Mouse (Mus musculus): ENCODE measurements around the gene Kirrel3. TPM values are rescaled to one million over a fixed set of nuclear protein-coding genes. Genes with fewer than 3 reads are reported as not detected.

The Kirrel3 gene
- total and polyA plus RNA-seq, 2 experiments from 2014 or later, result 0.29 to 0.42 TPM

DNA sequence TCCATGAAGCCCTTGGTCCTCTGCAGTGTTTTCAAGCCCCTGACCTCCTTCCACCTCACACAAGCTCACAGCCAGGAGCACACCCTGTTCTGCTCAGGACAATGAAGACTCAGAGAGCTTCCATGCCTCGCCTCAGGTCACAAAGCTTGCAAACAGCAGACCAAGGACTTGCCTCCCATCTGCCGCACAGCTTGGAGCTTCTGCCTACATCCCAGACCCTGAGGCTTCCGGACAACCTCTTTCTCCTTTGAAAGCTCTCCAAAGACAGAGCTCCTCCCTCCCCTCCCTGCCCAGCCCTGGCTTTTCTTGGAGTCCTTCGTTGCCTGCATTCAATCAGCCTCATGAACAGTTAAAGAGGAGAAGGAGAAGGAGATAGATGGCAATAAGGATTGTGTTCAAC lies 397.4 kb downstream of the Kirrel3 start:
- no peak for DNase-seq (ENCODE audit: low spot score)
- H3K4me3 ChIP-seq (ENCODE audit: low read depth, low read length), result no peak overlapping the region
- 21% methylated on average over 4 of the region's 4 CpGs for WGBS
- no peak for ATAC-seq (ENCODE audit: insufficient read depth, low read depth)
- no peak for TF ChIP-seq CTCF (IDR thresholded peaks at IDR 0.05; ENCODE audit: low read depth)
- TF ChIP-seq EP300 (IDR thresholded peaks at IDR 0.05; ENCODE audit: low read depth), result no peak
- no peaks in the 10 kb centered on the region for H3K27me3 ChIP-seq (ENCODE audit: control insufficient read depth, insufficient read depth, low read length)
- no peaks in the 10 kb centered on the region for H3K36me3 ChIP-seq (replicated peaks; ENCODE audit: control insufficient read depth, insufficient read depth, low read length)
- no peak overlapping the region for H3K9ac ChIP-seq (replicated peaks; ENCODE audit: low read depth, low read length)
- H3K9me3 ChIP-seq (replicated peaks; ENCODE audit: control insufficient read depth, low read length), result no peaks in the 10 kb centered on the region
- no peak overlapping the region for H3K4me2 ChIP-seq (ENCODE audit: low read depth, low read length)
- no peak overlapping the region for H3K27ac ChIP-seq (ENCODE audit: low read depth)
- H3K4me1 ChIP-seq (ENCODE audit: control insufficient read depth, insufficient read depth), result no peaks in the 10 kb centered on the region

DNA sequence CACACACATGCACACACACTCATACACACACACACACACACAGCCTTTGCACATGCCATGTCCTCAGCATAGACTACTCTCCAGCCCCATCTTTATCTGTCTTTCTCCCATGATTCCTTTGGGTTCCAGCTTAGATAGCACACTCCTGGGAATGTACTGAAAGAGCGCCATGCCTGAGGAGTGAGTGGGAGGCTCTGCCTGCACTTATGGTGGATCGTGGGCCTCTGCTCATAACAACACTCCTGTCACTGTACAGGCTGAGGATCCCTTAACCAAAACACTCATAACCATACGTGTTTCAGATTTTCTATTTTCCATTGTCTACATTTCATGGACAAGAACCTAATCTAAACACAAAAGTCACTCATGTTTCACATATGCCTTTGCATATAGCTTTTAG lies 398.6 kb downstream of the Kirrel3 start:
- ATAC-seq (ENCODE audit: insufficient read depth, low read depth), result no peak
- WGBS, result 62% methylated on average over 3 of the region's 3 CpGs
- TF ChIP-seq CTCF (IDR thresholded peaks at IDR 0.05; ENCODE audit: low read depth), result no peak
- TF ChIP-seq EP300 (IDR thresholded peaks at IDR 0.05; ENCODE audit: low read depth), result no peak

DNA sequence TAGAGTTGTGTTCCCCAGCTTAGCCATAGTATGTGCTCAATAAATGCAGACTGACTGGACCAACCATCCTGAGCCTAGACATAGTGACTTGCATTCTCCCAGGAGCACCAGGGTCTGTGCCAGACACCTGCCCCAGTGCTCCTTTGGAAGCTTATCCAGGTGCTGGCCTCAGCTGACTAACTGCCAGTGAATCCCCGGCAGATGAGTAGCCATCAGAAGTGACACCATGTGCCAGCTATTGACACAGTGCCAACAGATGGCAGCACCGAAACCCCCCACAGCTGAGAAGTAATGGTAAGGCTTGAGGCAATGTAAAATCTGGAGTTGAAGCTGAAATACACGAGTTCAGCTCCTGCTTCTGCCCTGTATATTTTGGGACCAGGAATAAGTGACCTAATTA lies 399.2 kb downstream of the Kirrel3 start:
- 73% methylated on average over 3 of the region's 3 CpGs for WGBS
- Histone ChIP-seq H3K27ac (ENCODE audit: low read depth) (no peak overlapping the region), H3K9me3 (replicated peaks; ENCODE audit: control insufficient read depth, low read length) (no peaks in the 10 kb centered on the region), H3K36me3 (replicated peaks; ENCODE audit: control insufficient read depth, insufficient read depth, low read length) (no peaks in the 10 kb centered on the region), H3K9ac (replicated peaks; ENCODE audit: low read depth, low read length) (no peak overlapping the region), H3K27me3 (ENCODE audit: control insufficient read depth, insufficient read depth, low read length) (no peaks in the 10 kb centered on the region), H3K4me3 (ENCODE audit: low read depth, low read length) (no peak overlapping the region), H3K4me1 (ENCODE audit: control insufficient read depth, insufficient read depth) (no peaks in the 10 kb centered on the region), H3K4me2 (ENCODE audit: low read depth, low read length) (no peak overlapping the region)
- TF ChIP-seq EP300 (IDR thresholded peaks at IDR 0.05; ENCODE audit: low read depth), result no peak
- TF ChIP-seq CTCF (IDR thresholded peaks at IDR 0.05; ENCODE audit: low read depth), result no peak
- DNase-seq (ENCODE audit: low spot score), result no peak
- no peak for ATAC-seq (ENCODE audit: insufficient read depth, low read depth)

More for the DNA sequence above, 398.6 kb downstream of the Kirrel3 start:
- Histone ChIP-seq H3K9ac (replicated peaks; ENCODE audit: low read depth, low read length) (no peak overlapping the region), H3K9me3 (replicated peaks; ENCODE audit: control insufficient read depth, low read length) (no peaks in the 10 kb centered on the region), H3K4me3 (ENCODE audit: low read depth, low read length) (no peak overlapping the region), H3K27me3 (ENCODE audit: control insufficient read depth, insufficient read depth, low read length) (no peaks in the 10 kb centered on the region), H3K27ac (ENCODE audit: low read depth) (no peak overlapping the region), H3K36me3 (replicated peaks; ENCODE audit: control insufficient read depth, insufficient read depth, low read length) (no peaks in the 10 kb centered on the region), H3K4me1 (ENCODE audit: control insufficient read depth, insufficient read depth) (no peaks in the 10 kb centered on the region), H3K4me2 (ENCODE audit: low read depth, low read length) (no peak overlapping the region)
- DNase-seq (ENCODE audit: low spot score), result no peak

DNA sequence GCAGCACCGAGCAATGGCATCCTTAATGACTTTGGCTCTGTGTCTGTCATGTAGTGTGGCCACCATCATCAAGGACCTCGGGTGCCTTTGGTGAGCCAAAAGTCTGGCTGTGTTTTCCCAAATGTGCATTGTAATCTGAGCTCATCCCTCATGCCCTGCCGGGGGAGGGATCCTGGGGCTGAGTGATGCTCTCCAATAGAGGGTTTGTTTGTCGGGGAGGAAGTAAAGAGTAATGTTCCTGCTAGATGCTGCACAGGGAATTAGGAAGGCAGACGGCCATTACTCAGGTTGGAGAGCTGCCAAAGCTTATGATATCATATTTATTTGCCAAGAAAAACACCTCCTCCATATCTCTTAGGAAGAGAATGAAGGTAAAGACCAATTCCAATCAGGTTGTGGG lies 401.1 kb downstream of the Kirrel3 start:
- 27% methylated on average over 5 of the region's 5 CpGs for WGBS
- Histone ChIP-seq H3K9ac (replicated peaks; ENCODE audit: low read depth, low read length) (no peak overlapping the region), H3K36me3 (replicated peaks; ENCODE audit: control insufficient read depth, insufficient read depth, low read length) (no peaks in the 10 kb centered on the region), H3K27me3 (ENCODE audit: control insufficient read depth, insufficient read depth, low read length) (no peaks in the 10 kb centered on the region), H3K4me3 (ENCODE audit: low read depth, low read length) (no peak overlapping the region), H3K4me1 (ENCODE audit: control insufficient read depth, insufficient read depth) (no peaks in the 10 kb centered on the region), H3K4me2 (ENCODE audit: low read depth, low read length) (no peak overlapping the region), H3K9me3 (replicated peaks; ENCODE audit: control insufficient read depth, low read length) (no peaks in the 10 kb centered on the region), H3K27ac (ENCODE audit: low read depth) (no peak overlapping the region)
- DNase-seq (ENCODE audit: low spot score), result no peak
- ATAC-seq (ENCODE audit: insufficient read depth, low read depth), result no peak
- TF ChIP-seq CTCF (IDR thresholded peaks at IDR 0.05; ENCODE audit: low read depth) (no peak), EP300 (IDR thresholded peaks at IDR 0.05; ENCODE audit: low read depth) (no peak)

DNA sequence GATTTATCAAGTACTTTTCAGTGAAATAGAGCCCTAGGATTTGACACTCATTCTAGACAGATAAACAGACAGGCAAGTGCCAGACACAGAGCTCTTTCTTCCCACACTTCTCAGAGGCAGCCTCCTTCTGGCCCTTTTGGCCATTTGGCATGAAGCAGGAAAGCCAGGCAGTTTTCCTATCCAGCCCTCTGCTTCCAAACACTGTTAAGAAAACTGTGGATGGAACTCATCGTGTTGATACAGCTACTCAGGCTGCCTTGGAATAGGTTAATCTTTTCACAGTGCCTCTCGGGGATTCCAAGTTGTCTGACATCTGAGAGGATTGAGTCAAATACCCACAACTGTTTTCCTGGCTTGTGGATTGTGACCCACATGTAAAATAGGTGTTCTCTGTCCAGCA lies 401.5 kb downstream of the Kirrel3 start:
- TF ChIP-seq CTCF (IDR thresholded peaks at IDR 0.05; ENCODE audit: low read depth) (no peak), EP300 (IDR thresholded peaks at IDR 0.05; ENCODE audit: low read depth) (no peak)
- Histone ChIP-seq H3K9me3 (replicated peaks; ENCODE audit: control insufficient read depth, low read length) (no peaks in the 10 kb centered on the region), H3K27ac (ENCODE audit: low read depth) (no peak overlapping the region), H3K4me3 (ENCODE audit: low read depth, low read length) (no peak overlapping the region), H3K4me1 (ENCODE audit: control insufficient read depth, insufficient read depth) (no peaks in the 10 kb centered on the region), H3K4me2 (ENCODE audit: low read depth, low read length) (no peak overlapping the region), H3K9ac (replicated peaks; ENCODE audit: low read depth, low read length) (no peak overlapping the region), H3K36me3 (replicated peaks; ENCODE audit: control insufficient read depth, insufficient read depth, low read length) (no peaks in the 10 kb centered on the region), H3K27me3 (ENCODE audit: control insufficient read depth, insufficient read depth, low read length) (no peaks in the 10 kb centered on the region)
- DNase-seq (ENCODE audit: low spot score), result no peak
- no peak for ATAC-seq (ENCODE audit: insufficient read depth, low read depth)
- WGBS, result 23% methylated on average over 2 of the region's 2 CpGs

DNA sequence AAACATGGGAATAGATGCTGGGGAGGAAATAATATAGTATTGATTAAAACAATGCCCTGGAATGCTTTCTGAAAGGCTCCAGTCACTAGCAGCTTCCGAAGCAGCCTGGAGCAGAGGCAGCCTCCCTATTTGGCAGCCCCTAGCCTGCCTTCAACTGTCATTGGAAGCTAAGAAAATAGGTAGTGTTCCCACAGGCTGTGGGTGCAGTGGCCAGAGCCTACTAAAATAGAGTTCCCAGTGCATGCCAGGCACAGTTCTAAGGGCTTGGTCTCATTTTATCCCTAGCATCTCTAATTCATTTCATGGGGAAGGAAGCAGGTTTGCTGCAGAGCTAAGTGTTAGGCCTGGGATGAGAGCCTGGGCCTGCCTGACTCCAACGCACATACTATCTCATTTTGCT lies 402.6 kb downstream of the Kirrel3 start:
- Histone ChIP-seq H3K36me3 (replicated peaks; ENCODE audit: control insufficient read depth, insufficient read depth, low read length) (no peaks in the 10 kb centered on the region), H3K4me3 (ENCODE audit: low read depth, low read length) (no peak overlapping the region), H3K4me2 (ENCODE audit: low read depth, low read length) (no peak overlapping the region), H3K9me3 (replicated peaks; ENCODE audit: control insufficient read depth, low read length) (no peaks in the 10 kb centered on the region), H3K4me1 (ENCODE audit: control insufficient read depth, insufficient read depth) (no peaks in the 10 kb centered on the region), H3K9ac (replicated peaks; ENCODE audit: low read depth, low read length) (no peak overlapping the region), H3K27ac (ENCODE audit: low read depth) (no peak overlapping the region), H3K27me3 (ENCODE audit: control insufficient read depth, insufficient read depth, low read length) (no peaks in the 10 kb centered on the region)
- DNase-seq (ENCODE audit: low spot score), result no peak
- no peak for ATAC-seq (ENCODE audit: insufficient read depth, low read depth)
- 73% methylated on average over 2 of the region's 2 CpGs for WGBS
- TF ChIP-seq CTCF (IDR thresholded peaks at IDR 0.05; ENCODE audit: low read depth) (no peak), EP300 (IDR thresholded peaks at IDR 0.05; ENCODE audit: low read depth) (no peak)
